Mouse (Mus musculus) E14TG2a.4 (cell line): Measurements from ENCODE around the gene Nlgn3.
A peak's percentile ranks its signal among the peaks of the same experiment; 100 is the strongest.

Experiments used
- H3K27me3 ChIP-seq: 2 replicates; pipeline ENCODE4 v1.6.1; 2014; ENCODE audit warnings: low read length, control low read depth; ENCODE audit not compliant: insufficient read depth
- H3K36me3 ChIP-seq: 2 replicates; pipeline ENCODE4 v1.6.1; 2014; ENCODE audit warnings: low read length, control low read depth; ENCODE audit not compliant: insufficient read depth
- H3K4me1 ChIP-seq: replicated peaks from 2 replicates; pipeline ENCODE4 v1.6.1; 2014; ENCODE audit warnings: low read depth, low read length, control low read depth
- H3K4me3 ChIP-seq: replicated peaks from 2 replicates; pipeline ENCODE4 v1.5.1; 2014; ENCODE audit warnings: mild to moderate bottlenecking, low read length
- H3K9me3 ChIP-seq: 2 replicates; pipeline ENCODE4 v1.6.1; 2014; ENCODE audit warnings: low read length, control low read depth
- CTCF ChIP-seq: conservative IDR thresholded peaks from 2 replicates; pipeline ENCODE4 v1.5.1; 2014; ENCODE audit warnings: low read length
- NANOG ChIP-seq: IDR thresholded peaks from 2 replicates; pipeline ENCODE4 v1.6.1; 2014; ENCODE audit warnings: borderline replicate concordance, low read length, mixed read lengths
- POU5F1 ChIP-seq: IDR thresholded peaks from 2 replicates; pipeline ENCODE4 v1.6.1; 2014; ENCODE audit warnings: low read length, borderline replicate concordance

Nlgn3 gene

GRCm38 (mm10) chrX:101268025-101268754, 30.8 kb upstream of the Nlgn3 start, which contains the start of gene Il2rg:
Gene Il2rg, minus strand, starts transcription at chrX:101268255.
- Histone ChIP-seq H3K9me3 (no peaks in the 10 kb centered on the region), H3K4me1 (peaks cover 29% of the 10 kb centered on the region), H3K4me3 (no peak within 1 kb of the TSS), H3K36me3 (no peaks in the 10 kb centered on the region), H3K27me3 (no peaks in the 10 kb centered on the region)
- TF ChIP-seq POU5F1 (no peak), NANOG (no peak), CTCF (no peak)

DNA sequence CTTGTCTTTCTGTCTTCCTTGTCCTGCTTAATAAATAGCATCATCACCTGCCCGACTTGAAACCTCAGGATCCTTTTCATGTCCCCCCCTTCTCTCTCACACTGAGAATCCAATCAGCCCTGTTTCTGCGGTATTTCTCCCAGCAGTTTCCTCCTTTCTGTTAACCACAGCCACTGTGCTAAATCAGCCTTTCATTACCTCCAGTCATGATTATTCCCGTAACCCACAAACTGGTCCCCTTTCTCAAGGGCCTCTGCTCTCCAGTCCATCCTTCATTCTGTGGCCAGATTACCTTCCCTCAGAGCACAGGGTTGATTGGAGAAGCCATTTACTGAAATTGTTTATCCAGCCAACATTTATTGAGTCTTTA, 30.2 kb upstream of the Nlgn3 start, which contains the start of gene Gm20489:
TSS of gene Gm20489 (minus strand) at position 269 of the 370 bp plus-strand sequence.
- Histone ChIP-seq H3K4me1 (peaks cover 31% of the 10 kb centered on the region), H3K4me3 (no peak within 1 kb of the TSS), H3K36me3 (no peaks in the 10 kb centered on the region), H3K27me3 (no peaks in the 10 kb centered on the region), H3K9me3 (no peaks in the 10 kb centered on the region)
- no peak for TF ChIP-seq POU5F1
- TF ChIP-seq CTCF: no peak
- TF ChIP-seq NANOG: no peak

- H3K36me3 ChIP-seq: peaks cover 32% of the 10 kb centered on the region
- H3K4me1 ChIP-seq: peaks cover 20% of the 10 kb centered on the region
- H3K9me3 ChIP-seq: no peaks in the 10 kb centered on the region
- no peak for TF ChIP-seq CTCF
- peak; percentile 74; the same call in 1 of the 2 replicates for TF ChIP-seq NANOG
- no peak for TF ChIP-seq POU5F1
- H3K27me3 ChIP-seq: no peaks in the 10 kb centered on the region
- peak overlapping the region; percentile 81 for H3K4me3 ChIP-seq
These were observed 25.6 kb upstream of the Nlgn3 start for GRCm38 (mm10) chrX:101273410-101273809.

DNA sequence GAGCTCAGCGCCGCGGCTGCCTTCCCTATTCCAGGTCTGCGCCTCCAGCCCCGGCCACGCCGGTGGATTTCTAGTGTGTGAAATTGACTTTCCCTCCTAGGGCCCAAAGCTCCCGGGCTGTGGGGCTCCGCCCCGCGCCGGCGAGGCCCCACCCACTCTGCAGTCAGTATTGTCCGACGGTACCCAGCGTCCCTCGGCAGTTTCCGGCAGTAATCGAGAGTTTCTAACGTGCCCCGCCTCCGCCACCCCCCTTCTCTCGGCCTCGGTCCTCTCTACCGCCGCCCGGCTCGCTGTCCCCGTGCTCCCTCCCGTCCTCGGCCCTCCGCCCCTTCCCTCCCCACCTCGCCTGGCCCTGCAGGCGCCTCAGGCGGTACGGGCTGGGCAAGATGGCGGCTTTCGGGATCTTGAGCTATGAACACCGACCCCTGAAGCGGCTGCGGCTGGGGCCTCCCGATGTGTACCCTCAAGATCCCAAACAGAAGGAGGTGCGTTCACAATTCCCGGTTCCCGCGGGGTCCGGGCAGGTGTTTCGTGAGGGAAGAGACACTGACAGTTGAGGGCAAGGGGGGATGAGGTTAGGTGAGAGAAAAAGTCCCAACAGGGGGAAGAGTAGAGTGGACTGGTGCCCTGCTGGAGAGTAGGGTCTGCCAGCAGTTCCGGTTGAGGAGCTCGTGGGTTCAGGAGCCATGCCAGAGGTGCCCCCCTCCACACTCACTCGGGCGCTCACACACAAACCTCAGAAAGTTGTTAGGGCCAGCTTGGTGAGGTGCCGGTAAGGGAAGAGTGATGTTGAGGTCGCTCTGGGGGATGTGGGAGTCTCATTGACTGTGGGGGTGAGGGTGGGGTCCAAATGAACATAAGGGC, 24.9 kb upstream of the Nlgn3 start, which contains the start of gene Med12:
TSS of gene Med12 (plus strand) at position 156 of the 864 bp plus-strand sequence.
- no peaks in the 10 kb centered on the region for H3K9me3 ChIP-seq
- peaks cover 39% of the 10 kb centered on the region for H3K36me3 ChIP-seq
- no peaks in the 10 kb centered on the region for H3K27me3 ChIP-seq
- H3K4me3 ChIP-seq: peak within 1 kb of the TSS; percentile 81
- H3K4me1 ChIP-seq: peaks cover 18% of the 10 kb centered on the region
- TF ChIP-seq NANOG (no peak), CTCF (no peak), POU5F1 (no peak)

DNA sequence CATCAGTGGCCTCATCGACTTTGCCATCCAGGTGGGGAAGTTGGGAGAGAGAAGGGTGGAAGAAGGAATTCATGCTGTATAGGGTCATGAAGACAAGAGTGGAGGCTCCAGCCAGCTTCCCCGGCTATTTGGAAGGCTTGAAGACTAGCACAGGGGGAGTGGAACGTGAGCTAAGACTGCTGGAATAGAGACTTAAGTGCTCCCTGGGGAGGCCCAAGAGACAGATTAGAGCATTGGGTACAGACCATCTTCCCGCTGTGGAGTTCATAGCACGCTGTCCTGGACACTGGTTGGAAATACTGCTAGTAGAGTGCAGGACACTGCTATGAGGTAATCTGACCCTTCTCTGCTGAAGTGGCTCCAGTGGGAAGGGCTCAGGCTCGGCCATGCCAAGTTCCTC, 16.2 kb upstream of the Nlgn3 start:
- no peak for TF ChIP-seq CTCF
- TF ChIP-seq NANOG: no peak
- no peak for TF ChIP-seq POU5F1
- peaks cover 92% of the 10 kb centered on the region for H3K36me3 ChIP-seq
- no peak overlapping the region for H3K4me3 ChIP-seq
- no peaks in the 10 kb centered on the region for H3K27me3 ChIP-seq
- H3K4me1 ChIP-seq: no peaks in the 10 kb centered on the region
- no peaks in the 10 kb centered on the region for H3K9me3 ChIP-seq

DNA sequence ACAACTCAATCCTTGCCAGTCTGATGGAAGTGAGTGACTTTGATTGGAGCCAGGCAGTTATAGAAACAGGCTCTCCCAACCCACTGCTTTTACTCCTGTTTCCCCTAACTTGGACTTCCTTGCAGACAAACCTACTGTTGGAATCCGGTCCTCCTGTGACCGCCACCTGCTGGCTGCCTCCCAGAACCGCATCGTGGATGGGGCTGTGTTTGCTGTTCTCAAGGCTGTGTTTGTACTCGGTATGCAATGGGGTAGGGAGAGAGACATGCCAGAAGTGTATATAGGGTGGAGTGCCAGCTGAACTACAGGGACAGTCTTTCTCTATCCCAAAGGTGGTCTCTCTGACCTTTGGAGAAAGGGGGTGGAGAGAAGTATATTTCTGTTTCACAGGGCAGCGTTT, 13.4 kb upstream of the Nlgn3 start:
- H3K9me3 ChIP-seq: no peaks in the 10 kb centered on the region

DNA sequence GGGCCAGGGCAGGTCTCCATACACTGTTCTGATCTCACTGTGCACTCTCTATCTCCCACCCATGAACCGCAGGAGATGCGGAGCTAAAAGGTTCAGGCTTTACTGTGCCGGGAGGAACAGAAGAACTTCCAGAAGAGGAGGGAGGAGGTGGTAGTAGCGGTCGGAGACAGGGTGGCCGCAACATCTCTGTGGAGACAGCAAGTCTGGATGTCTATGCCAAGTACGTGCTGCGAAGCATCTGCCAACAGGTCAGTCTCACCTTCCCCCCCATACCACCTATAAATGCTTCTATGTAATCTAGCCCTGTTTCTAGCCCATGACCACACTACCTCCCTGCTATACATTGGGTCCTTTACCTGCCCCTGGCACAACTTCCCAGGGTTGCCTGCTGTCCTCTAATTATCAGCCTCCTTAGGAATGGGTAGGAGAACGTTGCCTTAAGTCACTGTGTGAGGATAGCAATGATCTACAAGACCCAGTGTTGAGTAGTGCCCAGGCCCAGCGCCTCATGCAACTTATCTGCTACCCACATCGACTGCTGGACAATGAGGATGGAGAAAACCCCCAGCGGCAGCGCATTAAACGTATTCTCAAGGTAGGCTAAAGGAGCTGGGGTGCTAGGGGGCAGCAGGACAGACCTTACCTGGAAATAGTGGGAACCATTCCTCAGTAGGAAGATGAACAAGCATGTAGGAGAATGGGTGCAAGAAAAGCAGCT, 12.9 kb upstream of the Nlgn3 start:
- Histone ChIP-seq H3K27me3 (no peaks in the 10 kb centered on the region), H3K9me3 (no peaks in the 10 kb centered on the region), H3K36me3 (peaks cover 96% of the 10 kb centered on the region), H3K4me1 (no peaks in the 10 kb centered on the region), H3K4me3 (no peak overlapping the region)
- no peak for TF ChIP-seq CTCF
- no peak for TF ChIP-seq POU5F1
- TF ChIP-seq NANOG: no peak

More for the DNA sequence above, 13.4 kb upstream of the Nlgn3 start:
- peaks cover 97% of the 10 kb centered on the region for H3K36me3 ChIP-seq
- no peaks in the 10 kb centered on the region for H3K27me3 ChIP-seq
- H3K4me3 ChIP-seq: no peak overlapping the region
- no peaks in the 10 kb centered on the region for H3K4me1 ChIP-seq
- TF ChIP-seq CTCF (peak; percentile 56), NANOG (no peak)

- Histone ChIP-seq H3K9me3 (no peaks in the 10 kb centered on the region), H3K4me3 (no peak overlapping the region), H3K36me3 (peaks cover 99% of the 10 kb centered on the region), H3K4me1 (no peaks in the 10 kb centered on the region), H3K27me3 (no peaks in the 10 kb centered on the region)
- TF ChIP-seq CTCF (no peak), NANOG (no peak), POU5F1 (no peak)
These were observed 11.4 kb upstream of the Nlgn3 start for GRCm38 (mm10) chrX:101287543-101287942.
